Mouse (Mus musculus) hindbrain, embryonic 12.5 days (tissue): ENCODE results near the gene Fcf1. TPM values are rescaled to one million over a fixed set of nuclear protein-coding genes. Genes with fewer than 3 reads are reported as not detected.

Source experiments
- ATAC-seq: fragments of 200-750 bp; cut with Nextera tagmentation; 2 replicates; pipeline ENCODE4 v1.8.0; 2017; ENCODE audit warnings: moderate TSS enrichment; ENCODE audit not compliant: low FRiP score
- H3K27ac ChIP-seq: fragments of 300-500 bp; sonication (generic); 2 replicates; pipeline ENCODE4 v1.5.1; 2016; ENCODE audit warnings: mild to moderate bottlenecking
- H3K27me3 ChIP-seq: fragments of 300-500 bp; sonication (generic); 2 replicates; pipeline ENCODE4 v1.6.1; 2016; ENCODE audit warnings: mild to moderate bottlenecking
- H3K36me3 ChIP-seq: fragments of 300-500 bp; sonication (generic); 2 replicates; pipeline ENCODE4 v1.6.1; 2016; ENCODE audit warnings: mild to moderate bottlenecking
- H3K4me1 ChIP-seq: fragments of 300-500 bp; sonication (generic); 2 replicates; pipeline ENCODE4 v1.6.1; 2016
- H3K4me2 ChIP-seq: fragments of 300-500 bp; sonication (generic); replicated peaks from 2 replicates; pipeline ENCODE4 v1.6.1; 2016; ENCODE audit warnings: mild to moderate bottlenecking
- H3K4me3 ChIP-seq: fragments of 300-500 bp; sonication (generic); 2 replicates; pipeline ENCODE4 v1.5.1; 2016; ENCODE audit warnings: mild to moderate bottlenecking
- H3K9ac ChIP-seq: fragments of 300-500 bp; sonication (generic); 2 replicates; pipeline ENCODE4 v1.6.1; 2016; ENCODE audit warnings: mild to moderate bottlenecking, moderate library complexity
- H3K9me3 ChIP-seq: fragments of 300-500 bp; sonication (generic); replicated peaks from 2 replicates; pipeline ENCODE4 v1.6.1; 2016; ENCODE audit warnings: mild to moderate bottlenecking
- WGBS: fragments of 180-500 bp; shearing (Covaris S2); methylation state at CpG from one replicate; pipeline ENCODE4 v1.1.7; 2016; 5-methylcytosine and 5-hydroxymethylcytosine counted together
- polyA plus RNA-seq: library from polyadenylated mRNA; unstranded; fragments of >200 nt; fragmentation: Nextera tagmentation; extraction: Ambion mirVana; gene quantifications from 2 replicates; pipeline ENCODE4 v1.2.1, GENCODE M21; 2016

Gene Fcf1
- 112 and 120 TPM in 2 replicates for polyA plus RNA-seq

DNA sequence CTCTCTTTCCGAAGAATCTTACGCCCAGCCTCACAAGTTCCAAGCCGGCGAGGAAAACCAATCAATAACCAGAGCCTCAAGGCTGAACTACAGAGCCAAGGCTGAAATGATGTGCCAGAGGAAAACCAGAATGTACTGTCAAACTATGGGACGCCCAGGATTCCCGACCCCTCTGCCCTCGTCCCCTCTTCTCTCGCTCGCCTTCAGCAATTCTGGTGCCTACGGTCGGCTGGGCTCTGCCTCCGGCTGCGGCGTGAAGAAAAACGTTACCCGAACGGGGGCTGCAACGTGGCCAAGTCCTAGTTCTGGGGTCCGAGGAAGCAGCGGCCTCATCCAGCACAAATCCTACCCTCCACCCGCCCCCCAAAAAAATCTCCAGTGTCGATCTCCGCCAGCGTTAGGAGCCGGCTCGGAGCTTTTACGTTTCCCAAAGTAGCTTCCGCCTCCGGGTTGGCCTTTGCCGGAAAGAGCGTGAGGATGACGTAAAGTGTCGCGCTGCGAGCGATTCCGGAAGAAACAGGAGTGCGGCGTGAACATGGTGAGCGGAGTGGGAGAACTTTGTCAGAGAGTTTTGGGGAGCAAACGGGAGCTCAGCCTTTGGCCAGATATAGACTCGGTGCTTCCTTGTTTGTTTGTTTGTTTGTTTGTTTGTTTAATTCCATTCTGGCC is at the start of gene Fcf1, which contains the start of gene Arel1:
Gene Fcf1, plus strand, starts transcription at position 470 of the 669 bp plus-strand sequence.
Gene Arel1, minus strand, starts transcription at position 473 of the 669 bp plus-strand sequence.
- peak within 1 kb of the TSS; percentile 86 for H3K4me3 ChIP-seq
- ATAC-seq: peak; percentile 69; the same call in 1 of the 2 replicates
- H3K36me3 ChIP-seq: peaks cover 25% of the 10 kb centered on the region
- H3K4me1 ChIP-seq: peaks cover 20% of the 10 kb centered on the region
- WGBS: under 1% methylated on average over 42 of the region's 42 CpGs
- H3K27me3 ChIP-seq: no peaks in the 10 kb centered on the region
- no peak within 1 kb of the TSS for H3K27ac ChIP-seq
- no peaks in the 10 kb centered on the region for H3K9me3 ChIP-seq
- H3K9ac ChIP-seq: peak within 1 kb of the TSS; percentile 82
- peak within 1 kb of the TSS; percentile 98 for H3K4me2 ChIP-seq

DNA sequence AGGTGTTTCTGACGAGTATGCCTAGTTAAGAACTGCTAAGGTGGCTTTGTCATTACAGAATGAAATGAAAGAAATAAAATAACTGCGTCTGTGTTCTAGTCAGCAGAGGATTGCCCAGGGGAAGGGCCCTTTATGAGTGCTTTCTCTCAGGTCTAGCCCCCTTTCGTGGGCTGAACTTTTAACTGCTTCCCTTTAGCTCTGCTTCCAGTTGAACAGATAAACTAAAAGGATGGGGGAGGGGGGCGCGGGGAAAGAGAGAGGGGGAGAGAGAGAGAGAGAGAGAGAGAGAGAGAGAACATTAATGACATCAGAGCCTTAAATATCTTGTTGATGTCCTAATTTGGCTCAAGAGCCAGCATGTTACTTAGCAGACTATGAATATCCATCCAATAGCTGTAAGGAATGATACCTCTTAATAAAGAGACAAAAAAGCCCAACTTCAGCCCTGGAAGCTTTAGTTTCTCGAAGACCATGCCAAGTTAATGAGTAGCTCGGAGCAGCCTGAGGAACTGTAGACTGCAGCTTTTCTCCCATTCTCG is 48.7 kb upstream of the Fcf1 start:
- no peak for ATAC-seq
- peaks cover 90% of the 10 kb centered on the region for H3K36me3 ChIP-seq
- no peak overlapping the region for H3K9ac ChIP-seq
- H3K4me3 ChIP-seq: no peak overlapping the region
- H3K27ac ChIP-seq: no peak overlapping the region
- no peaks in the 10 kb centered on the region for H3K27me3 ChIP-seq
- no peak overlapping the region for H3K4me2 ChIP-seq
- H3K9me3 ChIP-seq: no peaks in the 10 kb centered on the region
- no peaks in the 10 kb centered on the region for H3K4me1 ChIP-seq
- WGBS: 60% methylated on average over 8 of the region's 8 CpGs

DNA sequence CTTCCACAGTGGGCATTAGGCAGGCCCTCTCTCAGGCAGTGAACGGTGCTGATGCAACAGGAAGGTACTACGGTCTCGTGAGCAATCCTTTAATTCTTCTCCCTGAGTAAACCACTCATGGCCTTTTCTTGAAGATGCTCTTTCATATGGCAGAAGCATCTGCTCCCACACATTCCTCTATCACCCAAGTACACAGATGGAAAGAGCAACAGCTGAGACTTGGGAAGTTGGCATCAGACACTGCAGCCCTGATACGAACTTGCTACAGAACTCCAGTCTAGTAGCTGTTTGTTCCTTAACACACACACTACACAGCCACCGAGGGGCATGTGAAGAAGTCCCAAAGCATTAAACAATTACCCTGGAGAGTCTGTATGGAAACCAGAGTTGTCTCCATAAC is 46.4 kb upstream of the Fcf1 start:
- Histone ChIP-seq H3K9ac (no peak overlapping the region), H3K36me3 (peaks cover 87% of the 10 kb centered on the region), H3K4me3 (no peak overlapping the region), H3K27me3 (no peaks in the 10 kb centered on the region), H3K9me3 (no peaks in the 10 kb centered on the region), H3K4me2 (no peak overlapping the region), H3K27ac (no peak overlapping the region), H3K4me1 (no peaks in the 10 kb centered on the region)
- WGBS: 97% methylated on average over 5 of the region's 5 CpGs
- ATAC-seq: no peak

DNA sequence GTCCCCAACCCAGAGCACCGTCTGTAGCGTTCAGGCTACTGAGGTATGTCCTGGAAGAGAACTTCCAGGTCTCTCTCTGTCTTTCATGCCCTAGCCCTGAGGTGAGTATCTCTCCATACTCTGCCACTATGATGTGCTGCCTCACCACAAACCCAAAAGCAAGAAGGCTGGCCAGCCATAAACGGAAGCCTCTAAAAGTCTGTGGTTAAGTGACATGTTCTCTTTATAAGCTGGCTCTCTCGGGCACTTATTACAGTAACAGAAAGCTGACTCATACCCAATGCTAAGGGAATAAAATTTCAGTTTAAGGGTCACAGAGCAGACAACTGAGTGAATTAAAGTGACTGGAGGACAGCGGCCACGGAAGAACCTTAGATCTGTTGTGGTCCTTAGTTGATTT is 44.2 kb upstream of the Fcf1 start:
- no peak overlapping the region for H3K4me3 ChIP-seq
- H3K4me1 ChIP-seq: no peaks in the 10 kb centered on the region
- H3K36me3 ChIP-seq: peaks cover 87% of the 10 kb centered on the region
- no peak for ATAC-seq
- WGBS: 95% methylated on average over 6 of the region's 6 CpGs
- no peak overlapping the region for H3K27ac ChIP-seq
- no peak overlapping the region for H3K4me2 ChIP-seq
- no peaks in the 10 kb centered on the region for H3K9me3 ChIP-seq
- no peaks in the 10 kb centered on the region for H3K27me3 ChIP-seq
- H3K9ac ChIP-seq: no peak overlapping the region

DNA sequence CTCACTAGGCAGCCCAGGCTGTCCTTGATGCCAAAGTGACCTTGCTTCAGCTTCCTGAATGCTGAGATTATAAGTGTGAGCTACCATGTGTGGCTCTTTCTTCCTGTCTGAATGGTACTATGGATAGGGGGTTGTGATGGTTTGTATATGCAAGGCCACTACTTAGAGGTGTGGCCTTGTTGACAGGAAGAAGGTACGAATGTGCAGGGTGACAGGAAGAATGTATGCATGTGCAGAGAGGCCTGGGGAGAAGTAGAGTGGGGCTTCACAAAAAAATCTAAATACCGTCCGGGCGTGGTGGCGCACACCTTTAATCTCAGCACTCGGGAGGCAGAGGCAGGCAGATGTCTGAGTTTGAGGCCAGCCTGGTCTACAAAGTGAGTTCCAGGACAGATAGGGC is 38.5 kb upstream of the Fcf1 start:
- peaks cover 75% of the 10 kb centered on the region for H3K36me3 ChIP-seq
- H3K9me3 ChIP-seq: no peaks in the 10 kb centered on the region
- WGBS: 95% methylated on average over 6 of the region's 6 CpGs
- no peak overlapping the region for H3K9ac ChIP-seq
- no peak overlapping the region for H3K4me3 ChIP-seq
- no peaks in the 10 kb centered on the region for H3K4me1 ChIP-seq
- H3K27ac ChIP-seq: no peak overlapping the region
- H3K4me2 ChIP-seq: no peak overlapping the region
- no peak for ATAC-seq
- H3K27me3 ChIP-seq: no peaks in the 10 kb centered on the region

DNA sequence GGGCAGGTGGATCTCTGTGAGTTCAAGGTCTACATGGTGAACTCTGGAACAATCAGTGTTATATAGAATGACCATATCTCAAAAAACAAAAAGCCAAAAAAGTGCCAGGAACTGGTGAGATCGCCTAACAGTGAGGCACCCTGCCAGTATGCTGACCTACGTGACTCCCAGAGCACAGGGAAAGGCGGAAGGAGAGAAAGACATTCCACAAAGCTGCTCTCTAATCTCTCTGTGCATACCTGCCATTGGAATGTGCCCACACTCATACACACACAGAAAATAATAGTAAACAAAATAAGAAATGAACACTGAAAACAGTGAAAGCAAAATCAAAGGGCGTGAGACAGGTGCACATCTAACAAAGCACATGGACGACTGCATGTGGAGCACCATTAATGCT is 35.4 kb upstream of the Fcf1 start:
- H3K9me3 ChIP-seq: no peaks in the 10 kb centered on the region
- H3K9ac ChIP-seq: no peak overlapping the region
- no peak overlapping the region for H3K4me3 ChIP-seq
- H3K27me3 ChIP-seq: no peaks in the 10 kb centered on the region
- peaks cover 72% of the 10 kb centered on the region for H3K36me3 ChIP-seq
- no peak overlapping the region for H3K27ac ChIP-seq
- no peaks in the 10 kb centered on the region for H3K4me1 ChIP-seq
- no peak overlapping the region for H3K4me2 ChIP-seq
- 91% methylated on average over 5 of the region's 5 CpGs for WGBS
- ATAC-seq: no peak

DNA sequence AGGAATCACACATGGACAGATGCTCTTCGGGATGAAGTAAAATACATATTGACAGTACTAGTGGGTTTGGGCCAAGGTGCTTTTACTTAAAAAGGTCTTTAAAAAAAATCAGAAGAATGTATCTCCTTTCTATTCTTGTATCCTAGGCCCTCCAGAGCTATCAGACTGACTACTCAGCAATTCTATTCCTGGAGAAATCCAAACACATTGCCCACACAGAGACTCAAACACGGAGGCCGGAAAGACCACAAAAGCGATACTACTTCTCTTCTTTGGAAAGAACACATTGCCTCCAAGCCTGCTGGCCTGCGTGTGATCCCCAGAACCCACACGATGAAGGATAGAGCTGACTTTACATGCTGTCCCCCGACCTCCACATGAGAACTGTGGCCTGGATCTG is 31.6 kb upstream of the Fcf1 start:
- 92% methylated on average over 7 of the region's 7 CpGs for WGBS
- H3K4me3 ChIP-seq: no peak overlapping the region
- ATAC-seq: no peak

DNA sequence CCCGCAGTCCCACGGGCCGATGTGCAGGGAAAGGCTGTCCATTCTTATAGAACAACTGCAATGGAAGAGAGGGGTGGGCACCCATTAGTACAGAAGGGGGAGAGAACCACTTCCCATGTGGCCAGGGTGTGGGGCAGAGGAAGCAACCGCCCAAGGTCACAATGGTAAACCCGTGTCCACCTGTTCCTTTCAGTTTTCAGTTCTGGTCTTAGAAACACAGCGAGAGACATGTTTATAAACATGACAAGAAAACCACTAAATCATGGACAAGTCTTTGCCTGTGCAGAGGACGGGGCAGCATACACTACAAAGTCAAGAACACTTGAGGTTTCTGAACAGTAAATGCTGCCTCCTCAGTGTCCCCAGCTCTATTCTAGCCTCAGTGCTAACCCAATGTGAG is 30.4 kb upstream of the Fcf1 start:
- ATAC-seq: no peak

More for the DNA sequence above, 31.6 kb upstream of the Fcf1 start:
- H3K9ac ChIP-seq: no peak overlapping the region
- no peak overlapping the region for H3K27ac ChIP-seq
- H3K27me3 ChIP-seq: no peaks in the 10 kb centered on the region
- peaks cover 67% of the 10 kb centered on the region for H3K36me3 ChIP-seq
- H3K9me3 ChIP-seq: no peaks in the 10 kb centered on the region
- no peak overlapping the region for H3K4me2 ChIP-seq
- H3K4me1 ChIP-seq: no peaks in the 10 kb centered on the region

DNA sequence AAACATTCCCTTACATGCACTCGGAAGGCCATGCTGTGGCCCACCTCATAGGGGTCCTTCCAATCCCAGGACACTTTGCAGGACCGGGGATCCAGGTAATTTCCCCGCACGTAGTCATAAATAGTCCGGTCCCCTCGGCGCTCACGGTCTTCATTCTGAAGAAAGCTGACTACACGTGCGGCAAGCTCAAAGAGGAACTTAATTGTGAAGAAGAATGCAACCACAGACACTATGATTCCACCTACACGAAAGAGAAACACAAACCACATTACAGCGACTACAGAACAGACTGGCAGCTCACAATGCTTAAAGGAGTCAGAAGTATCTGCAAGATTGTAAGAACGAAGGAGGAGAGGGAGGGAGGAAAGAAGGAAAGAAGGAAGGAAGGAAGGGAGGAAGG is 29.0 kb upstream of the Fcf1 start:
- 96% methylated on average over 13 of the region's 13 CpGs for WGBS
- Histone ChIP-seq H3K9ac (no peak overlapping the region), H3K27me3 (no peaks in the 10 kb centered on the region), H3K4me3 (no peak overlapping the region), H3K9me3 (no peaks in the 10 kb centered on the region), H3K4me1 (no peaks in the 10 kb centered on the region), H3K36me3 (peaks cover 65% of the 10 kb centered on the region), H3K27ac (no peak overlapping the region), H3K4me2 (no peak overlapping the region)
- no peak for ATAC-seq

More for the DNA sequence above, 30.4 kb upstream of the Fcf1 start:
- Histone ChIP-seq H3K9me3 (no peaks in the 10 kb centered on the region), H3K4me1 (no peaks in the 10 kb centered on the region), H3K27ac (no peak overlapping the region), H3K27me3 (no peaks in the 10 kb centered on the region), H3K36me3 (peaks cover 59% of the 10 kb centered on the region), H3K9ac (no peak overlapping the region), H3K4me2 (no peak overlapping the region), H3K4me3 (no peak overlapping the region)
- 96% methylated on average over 7 of the region's 7 CpGs for WGBS

DNA sequence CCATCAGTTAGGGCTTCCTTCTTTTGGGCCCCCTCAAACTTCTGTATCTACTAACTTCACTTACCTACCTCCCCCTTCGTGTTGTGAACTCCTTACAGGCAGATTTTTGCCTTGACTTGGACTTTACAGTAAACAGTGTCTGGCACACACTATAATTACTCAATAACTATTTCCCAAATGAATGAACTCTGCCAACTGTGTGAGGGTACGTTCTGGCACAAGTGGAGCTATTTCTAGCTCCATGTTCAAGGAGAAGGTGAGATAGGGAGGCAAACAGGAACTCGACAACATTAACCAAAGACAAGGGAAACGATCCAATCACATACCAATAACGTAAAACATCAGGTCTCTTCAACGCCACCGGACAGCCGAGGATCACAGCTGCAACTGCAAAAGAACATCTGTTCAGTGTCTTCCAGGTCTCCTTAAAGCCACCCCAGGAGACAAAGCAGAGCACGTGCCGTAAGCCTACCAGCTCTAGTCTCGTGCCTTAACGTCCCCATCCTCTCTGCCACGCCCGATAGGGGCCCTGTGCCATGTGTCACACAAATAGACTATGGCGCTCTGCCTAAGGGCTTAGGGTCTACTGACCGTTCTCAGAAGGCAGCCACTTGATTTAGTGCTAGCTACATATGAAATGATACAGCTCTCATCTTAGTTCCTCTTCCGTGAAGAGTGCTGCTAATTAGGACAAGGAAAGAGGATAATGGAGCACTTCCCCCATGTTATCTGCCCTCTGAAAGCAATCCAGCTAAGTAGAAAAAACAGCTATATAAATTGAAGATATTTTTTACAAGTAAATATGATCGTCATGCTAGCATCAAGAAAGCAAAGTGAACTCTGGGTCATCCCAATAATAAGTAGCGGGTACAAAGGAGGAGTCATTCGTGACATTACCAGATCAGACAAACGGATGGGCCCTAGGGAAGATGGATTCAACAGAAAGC is 27.4 kb upstream of the Fcf1 start:
- 92% methylated on average over 21 of the region's 21 CpGs for WGBS
- H3K9ac ChIP-seq: no peak overlapping the region
- no peak overlapping the region for H3K27ac ChIP-seq
- H3K4me1 ChIP-seq: no peaks in the 10 kb centered on the region
- no peak overlapping the region for H3K4me3 ChIP-seq
- no peak for ATAC-seq
- H3K27me3 ChIP-seq: no peaks in the 10 kb centered on the region
- no peak overlapping the region for H3K4me2 ChIP-seq
- H3K36me3 ChIP-seq: peaks cover 74% of the 10 kb centered on the region
- no peaks in the 10 kb centered on the region for H3K9me3 ChIP-seq

DNA sequence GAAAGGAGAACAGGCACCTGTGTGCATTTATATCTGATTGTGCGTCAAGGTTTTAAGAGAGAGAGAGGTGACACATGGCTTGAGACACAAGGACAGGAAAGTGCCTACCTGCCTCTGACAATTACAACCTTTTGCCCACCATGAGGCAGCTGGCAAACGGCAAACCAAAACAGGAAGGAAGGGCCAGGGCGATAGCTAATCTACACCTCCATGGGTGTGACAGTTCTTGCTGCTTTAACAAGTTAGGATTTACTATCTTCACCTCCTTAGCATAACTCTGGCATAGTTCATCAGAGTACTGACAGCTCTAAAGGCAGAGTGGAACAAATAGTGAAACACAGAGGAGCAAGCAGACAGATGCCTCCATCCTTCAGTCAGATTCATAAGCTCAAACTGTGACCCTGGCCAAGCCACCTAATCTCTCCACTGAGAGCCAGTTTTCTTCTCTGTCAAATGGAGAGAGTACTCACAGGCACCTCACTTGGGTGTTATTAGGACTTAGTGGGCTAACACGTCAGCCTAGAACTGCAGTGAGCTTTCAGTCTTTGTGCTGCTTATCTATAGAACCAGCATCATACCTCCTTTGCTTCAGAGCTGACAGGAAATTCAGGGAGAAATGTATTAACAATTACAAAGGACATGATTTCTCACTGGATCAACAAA is 26.4 kb upstream of the Fcf1 start:
- 92% methylated on average over 4 of the region's 4 CpGs for WGBS
- no peak for ATAC-seq
- no peak overlapping the region for H3K9ac ChIP-seq
- H3K9me3 ChIP-seq: no peaks in the 10 kb centered on the region
- peaks cover 66% of the 10 kb centered on the region for H3K36me3 ChIP-seq
- no peaks in the 10 kb centered on the region for H3K27me3 ChIP-seq
- H3K4me3 ChIP-seq: no peak overlapping the region
- no peaks in the 10 kb centered on the region for H3K4me1 ChIP-seq
- no peak overlapping the region for H3K4me2 ChIP-seq
- no peak overlapping the region for H3K27ac ChIP-seq
